Mouse (Mus musculus) hematopoietic stem cell, adult 5-6 weeks (primary cell): ENCODE measurements around the gene Degs1. TPM values are rescaled to one million over a fixed set of nuclear protein-coding genes. Genes with fewer than 3 reads are reported as not detected.

ENCODE experiments used
- ATAC-seq, 2 experiments: fragments of 125-278 bp in 1 of 2; replicated peaks in 1 of 2; 2 replicates each; pipeline ENCODE4 v1.8.0; 2016 to 2017; ENCODE audit warnings: inconsistent platforms in 2 of 2, mild to moderate bottlenecking in 2 of 2, moderate number of reproducible peaks in 2 of 2, low read depth in 1 of 2, moderate TSS enrichment in 1 of 2; ENCODE audit not compliant: low FRiP score in 2 of 2, poor library complexity in 2 of 2, severe bottlenecking in 2 of 2, insufficient read depth in 1 of 2, low TSS enrichment in 1 of 2
- total RNA-seq: library from RNA; stranded (forward); fragments of 172-1452, 232-1000 nt; gene quantifications from 2 replicates; pipeline ENCODE4 v1.2.3, GENCODE M21; 2017

The Degs1 gene
- total RNA-seq, 1 experiment from 2014 or later = 36.2 TPM

DNA sequence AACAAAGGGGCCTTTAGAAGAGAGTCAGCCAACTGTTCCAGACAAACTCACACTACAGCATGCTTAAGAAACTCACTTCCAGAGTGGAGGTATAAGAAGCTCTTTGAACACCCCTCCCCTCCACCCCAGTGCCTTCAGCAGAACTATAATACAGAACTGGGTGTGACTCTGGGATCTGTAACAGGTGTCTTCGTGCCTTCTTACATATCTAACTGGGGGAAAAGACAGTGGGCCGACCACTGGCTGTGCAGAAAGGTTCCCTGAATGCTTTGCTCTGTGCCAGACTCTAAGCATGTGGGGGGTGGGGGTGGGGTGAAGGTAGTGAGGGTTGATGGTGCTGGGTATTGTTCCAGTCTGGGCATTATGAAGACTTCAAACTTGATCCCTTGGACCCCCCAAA lies 6.0 kb upstream of the Degs1 start:
- ATAC-seq = no peak

DNA sequence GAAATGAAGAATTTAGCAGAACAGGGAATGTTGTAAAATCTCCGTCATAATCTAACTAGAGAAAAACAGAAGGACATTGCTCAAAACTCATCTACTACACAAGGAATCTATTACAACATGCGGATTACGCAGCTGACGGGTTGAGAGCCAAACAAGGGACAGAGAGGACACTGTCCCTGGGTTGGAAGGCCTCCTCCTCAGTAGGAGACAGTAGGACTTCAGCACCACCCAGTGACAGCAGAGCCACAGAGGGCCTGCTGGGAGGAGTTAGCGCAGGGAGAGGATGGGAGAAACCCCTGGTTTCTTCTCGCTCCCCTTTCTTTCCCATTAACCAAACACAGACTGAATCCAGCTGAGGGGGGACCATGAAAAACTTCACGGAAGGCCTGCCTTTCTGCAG lies 5.2 kb upstream of the Degs1 start:
- peak in 1 of 2 experiments; percentile 61; a peak in 1 of 4 replicates for ATAC-seq

DNA sequence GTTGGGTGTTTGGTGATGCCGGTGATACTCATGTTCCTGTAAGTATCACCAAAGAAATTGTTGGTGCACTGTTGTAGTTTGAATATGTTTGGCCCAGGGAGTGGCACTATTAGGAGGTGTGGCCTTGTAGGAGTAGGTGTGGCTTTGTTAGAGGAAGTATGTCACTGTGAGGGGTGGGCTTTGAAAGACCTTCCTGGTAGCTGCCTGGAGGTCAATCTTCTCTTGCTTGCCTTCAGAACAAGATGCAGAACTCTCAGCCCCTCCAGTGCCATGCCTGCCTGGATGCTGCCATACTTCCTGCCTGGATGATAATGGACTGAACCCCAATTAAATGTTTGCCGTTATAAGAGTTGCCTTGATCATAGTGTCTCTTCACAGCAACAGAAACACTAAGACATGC lies 2.2 kb upstream of the Degs1 start:
- ATAC-seq = no peak

DNA sequence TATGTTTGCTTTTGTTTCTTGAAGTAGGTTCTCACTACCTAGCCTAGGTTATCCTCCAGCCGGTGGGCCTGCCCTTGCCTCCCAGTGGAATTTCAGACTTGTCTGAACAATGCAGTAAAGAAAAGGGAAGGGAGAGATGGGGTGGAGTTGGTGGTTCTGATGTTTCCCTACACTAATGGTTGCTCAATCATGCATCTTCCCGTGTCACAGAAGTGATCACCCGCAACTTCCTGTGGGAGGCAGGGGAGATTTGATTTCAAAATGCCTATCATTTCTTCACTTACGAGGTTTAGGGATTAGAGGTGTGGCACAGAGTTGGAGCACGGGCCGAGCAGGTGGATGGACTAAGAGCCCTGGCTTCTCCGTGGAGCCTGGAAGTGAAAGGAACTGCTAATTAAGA lies 627 bp upstream of the Degs1 start:
- ATAC-seq = peak; percentile 12 to 37; a peak in 2 of 4 replicates

DNA sequence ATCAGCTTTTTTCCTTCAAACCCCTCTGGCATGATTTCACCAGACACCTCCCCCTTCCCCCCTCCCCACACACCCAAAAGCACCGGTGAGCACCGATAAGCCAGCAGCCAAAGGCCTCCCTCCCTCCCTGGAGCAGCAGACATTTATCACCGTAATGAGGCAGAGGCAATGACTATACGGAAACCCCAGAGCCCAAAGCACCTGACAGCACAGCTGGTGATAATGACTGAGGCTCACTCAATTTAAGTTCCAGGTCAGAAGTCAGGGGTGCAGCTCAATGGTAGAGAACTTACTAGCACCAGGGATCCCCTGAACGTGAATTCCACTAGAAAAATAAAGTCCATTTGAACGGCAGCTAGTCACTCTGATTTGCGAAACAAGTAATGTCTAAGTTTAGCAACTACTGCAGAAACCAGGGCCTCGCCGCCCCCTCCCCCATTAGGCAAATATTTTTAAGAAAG lies 1.3 kb downstream of the Degs1 start:
- ATAC-seq = 0 out of 4 replicates have a peak, but pooled peaks have one; percentile 28 to 33

DNA sequence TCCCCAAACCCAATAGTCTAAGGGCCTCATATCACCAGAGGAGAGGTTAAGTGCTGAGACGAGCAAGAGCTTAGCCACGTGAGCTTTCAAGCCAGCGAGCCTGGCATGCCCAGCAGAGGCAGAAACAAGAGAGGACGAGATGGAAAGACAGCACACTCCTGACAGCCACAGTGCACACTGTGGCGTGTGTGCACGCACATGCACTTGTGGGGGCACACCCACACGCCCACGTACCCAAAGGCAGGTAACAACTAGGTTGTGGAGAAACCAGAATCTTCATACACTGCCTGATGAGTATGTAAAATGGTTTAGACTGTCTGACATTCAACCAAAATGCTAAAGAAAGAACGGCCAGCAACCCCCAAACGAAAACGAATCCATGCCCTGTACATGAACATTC lies 2.0 kb downstream of the Degs1 start:
- no peak for ATAC-seq

DNA sequence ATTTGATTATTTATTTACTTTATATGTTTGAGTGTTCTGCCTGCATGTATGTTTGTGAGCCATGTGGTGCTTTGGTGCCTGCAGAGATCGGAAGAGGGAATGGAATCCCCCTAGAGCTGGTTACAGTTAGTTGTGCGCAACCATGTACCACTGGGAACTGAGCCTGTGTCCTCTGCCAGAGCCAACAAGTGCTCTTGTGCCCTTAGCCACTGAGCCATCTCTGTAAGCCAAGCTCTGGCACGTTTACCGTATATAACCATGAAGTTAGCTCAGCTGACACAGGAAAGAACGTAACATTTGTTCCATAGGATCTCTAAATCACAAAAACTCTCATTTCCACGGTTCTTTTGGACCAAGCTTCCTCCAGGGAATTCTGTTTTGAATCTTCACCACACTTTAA lies 2.6 kb downstream of the Degs1 start:
- ATAC-seq = no peak

DNA sequence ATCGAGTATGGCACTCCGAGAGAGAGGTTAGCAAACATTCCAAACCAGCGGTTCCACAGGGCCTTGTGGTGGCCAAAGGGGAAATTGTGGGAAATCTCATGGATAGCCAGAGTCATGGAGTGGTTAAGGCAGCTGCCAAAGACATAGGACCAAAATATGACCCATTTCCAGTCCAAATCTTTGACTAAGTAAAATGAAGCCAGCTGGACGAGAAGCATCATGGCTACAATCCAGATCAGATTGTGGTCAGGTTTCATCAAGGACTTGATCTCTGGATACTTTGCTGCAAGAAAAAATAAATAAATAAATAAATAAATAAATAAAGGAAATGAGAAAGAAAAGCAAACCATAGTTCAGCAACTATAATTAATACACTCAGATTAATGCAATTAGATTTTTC lies 3.2 kb downstream of the Degs1 start:
- no peak for ATAC-seq

DNA sequence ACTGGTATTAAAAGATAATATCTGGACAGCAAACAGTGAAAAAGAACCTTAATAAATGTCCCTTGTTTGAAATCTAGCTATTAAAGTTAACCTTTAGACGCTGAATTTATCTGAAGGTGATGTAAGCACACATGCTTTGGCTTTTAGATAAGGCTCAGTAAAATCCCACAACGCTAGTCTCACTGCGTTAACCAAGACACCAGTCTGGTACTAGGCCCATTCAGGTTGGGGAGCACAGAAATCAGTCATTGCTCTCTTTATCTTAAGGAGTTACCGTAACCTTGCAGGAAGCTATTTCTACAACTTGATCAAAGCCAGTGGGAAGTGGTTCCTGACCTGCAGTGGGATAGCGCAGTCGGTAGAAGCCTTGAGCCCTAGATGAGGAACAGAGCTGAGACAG lies 7.5 kb downstream of the Degs1 start:
- no peak for ATAC-seq

DNA sequence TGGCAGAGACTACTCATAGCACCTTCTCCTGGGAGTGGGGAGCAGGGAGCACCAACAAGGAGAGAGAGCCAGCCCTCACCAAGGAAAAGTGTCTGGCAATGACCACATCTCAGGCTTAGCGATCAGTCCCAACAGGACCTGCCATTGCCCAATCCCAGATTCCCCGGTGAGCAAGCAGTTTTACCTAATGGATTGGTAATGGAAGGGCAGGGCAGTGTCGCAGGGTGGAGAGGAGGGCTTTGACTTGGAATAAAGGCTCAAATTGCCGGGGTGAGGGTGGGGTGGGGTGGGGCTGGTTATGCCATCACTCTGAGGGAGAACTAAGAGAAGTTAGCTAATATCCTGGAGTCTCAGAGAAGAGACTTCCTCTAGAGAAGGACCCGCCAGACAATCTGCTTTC lies 11.0 kb downstream of the Degs1 start:
- peak; percentile 32 to 62; a peak in 2 of 4 replicates for ATAC-seq

DNA sequence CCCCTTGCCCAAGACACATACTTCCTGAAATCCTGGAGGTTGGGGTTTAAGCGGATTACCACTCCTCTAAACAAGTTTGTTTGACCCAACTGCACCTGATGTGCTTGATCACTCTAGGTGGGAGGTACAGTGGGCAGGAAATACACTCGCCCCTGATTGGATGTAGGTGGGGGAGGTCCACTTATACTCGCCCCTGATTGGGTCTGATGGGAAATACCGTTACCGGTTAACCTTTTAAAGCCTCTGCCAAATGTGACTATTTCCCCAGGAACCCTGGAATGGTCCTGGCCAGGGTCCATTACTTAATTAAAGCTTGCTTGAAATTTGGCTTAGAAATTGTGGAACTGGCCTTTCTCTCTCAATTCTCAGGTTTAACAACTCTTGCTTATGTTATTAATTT lies 11.5 kb downstream of the Degs1 start:
- ATAC-seq = no peak; a peak in 1 of 4 replicates

DNA sequence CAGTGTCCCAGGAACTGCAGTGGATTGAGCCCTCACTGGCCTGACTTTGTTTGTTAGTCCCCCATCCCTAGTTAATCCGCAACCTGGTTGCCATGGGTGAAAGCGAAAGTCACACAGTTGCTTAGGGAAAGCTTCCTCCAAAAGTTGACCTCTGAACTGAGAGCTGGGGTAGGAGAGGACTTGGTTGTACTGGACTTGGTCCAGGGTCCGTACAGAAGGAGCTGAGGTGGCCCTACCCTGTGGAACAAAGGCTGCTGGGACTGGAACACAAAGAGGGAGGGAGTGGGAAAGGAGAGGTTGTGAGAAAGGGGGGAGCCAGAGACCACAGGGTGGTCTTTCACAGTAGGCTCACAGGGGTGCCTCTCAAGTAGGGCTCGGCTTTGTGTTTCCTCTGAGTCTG lies 14.3 kb downstream of the Degs1 start:
- no peak for ATAC-seq

DNA sequence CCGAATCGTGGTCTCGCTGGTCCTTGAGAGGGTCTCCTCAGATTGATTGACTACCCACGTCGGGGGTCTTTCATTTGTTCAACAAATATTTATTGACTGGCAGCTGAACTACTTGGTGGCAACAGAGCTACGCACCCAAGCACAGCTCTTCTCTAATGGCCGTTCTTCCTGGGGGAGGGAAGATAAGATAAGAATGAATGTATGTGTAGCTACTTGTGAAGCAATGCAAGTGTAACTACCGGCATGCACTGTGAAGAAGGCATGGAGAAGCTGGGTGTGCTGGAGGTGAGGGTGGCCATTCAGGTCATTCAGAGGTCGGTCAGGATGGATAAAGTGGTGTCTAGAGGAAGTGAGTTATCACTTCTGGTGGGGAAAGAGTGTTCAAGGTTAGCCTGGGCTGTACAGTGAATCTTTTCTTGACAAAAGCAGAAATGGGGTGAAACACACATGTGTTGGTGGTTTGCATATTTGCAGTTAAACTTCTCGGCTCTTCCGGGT lies 16.5 kb downstream of the Degs1 start:
- ATAC-seq = no peak

DNA sequence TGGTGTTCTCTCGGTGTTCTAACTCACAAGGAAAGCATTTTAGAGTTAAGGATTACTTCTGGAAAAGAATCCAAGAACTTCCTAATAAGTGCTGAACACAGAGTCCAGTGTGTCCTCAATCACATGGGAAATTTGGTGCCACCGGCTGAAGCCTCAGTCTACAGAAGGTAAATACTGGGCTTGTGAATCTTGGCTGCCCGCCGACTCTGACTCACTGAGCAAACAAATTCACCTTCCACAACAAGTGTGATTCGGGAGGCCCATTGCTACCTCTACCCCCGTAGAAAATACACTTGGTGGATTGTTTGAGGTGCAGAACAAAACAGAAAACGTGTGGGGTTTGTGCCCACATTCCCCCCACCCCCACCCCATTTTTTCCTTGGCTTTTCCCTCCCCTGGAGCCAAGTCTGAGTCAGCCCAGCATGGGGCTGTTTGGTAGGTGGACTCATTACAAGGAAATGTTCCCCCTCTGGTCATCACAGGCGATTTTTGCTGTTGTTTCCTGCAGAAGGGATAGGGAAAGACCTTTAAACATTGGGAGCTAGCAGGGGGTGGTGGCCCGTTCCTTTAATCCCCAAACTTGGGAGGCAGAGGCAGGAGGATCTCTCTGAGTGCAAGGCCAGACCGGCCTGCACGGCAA lies 26.4 kb downstream of the Degs1 start:
- no peak for ATAC-seq

DNA sequence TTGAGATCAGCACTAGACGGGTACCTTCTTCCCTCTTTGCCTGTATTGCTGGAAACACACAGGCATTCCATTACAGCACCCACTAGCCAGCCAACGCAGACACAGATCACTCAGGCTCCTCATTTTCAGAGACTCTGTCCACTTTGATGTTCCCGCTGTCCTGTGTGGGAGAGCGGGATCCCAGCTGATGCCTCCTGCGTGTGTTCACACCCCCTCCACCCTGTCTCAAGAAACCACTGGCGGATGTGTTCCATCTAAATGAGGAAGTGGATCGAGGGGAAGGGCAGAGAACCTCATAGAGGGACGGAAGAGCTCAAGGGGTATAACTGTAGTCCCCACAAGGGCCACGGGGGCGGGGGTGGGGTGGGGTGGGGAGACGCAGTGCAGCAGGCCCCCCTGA lies 27.6 kb downstream of the Degs1 start:
- ATAC-seq = peak; percentile 94 to 97

DNA sequence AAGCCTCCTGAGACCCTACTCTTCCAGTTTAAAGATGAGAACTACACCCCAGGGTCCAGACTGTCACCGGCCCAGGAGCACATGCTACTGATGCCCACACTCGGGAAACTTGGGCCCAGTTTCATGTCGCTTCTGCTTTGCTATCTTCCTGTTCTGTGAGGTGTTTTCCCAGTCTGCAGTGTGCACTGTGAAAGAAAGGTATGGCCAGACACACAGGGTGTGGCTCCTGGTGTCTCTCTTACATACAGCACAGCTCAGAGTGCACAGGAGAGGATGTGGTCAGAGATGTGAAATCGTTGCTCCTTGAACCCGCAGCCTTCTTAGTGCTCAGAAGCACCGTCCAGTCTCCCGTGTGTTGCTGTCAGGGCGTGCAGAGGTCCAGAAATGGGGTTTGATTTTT lies 28.0 kb downstream of the Degs1 start:
- ATAC-seq = peak; percentile 70 to 81

DNA sequence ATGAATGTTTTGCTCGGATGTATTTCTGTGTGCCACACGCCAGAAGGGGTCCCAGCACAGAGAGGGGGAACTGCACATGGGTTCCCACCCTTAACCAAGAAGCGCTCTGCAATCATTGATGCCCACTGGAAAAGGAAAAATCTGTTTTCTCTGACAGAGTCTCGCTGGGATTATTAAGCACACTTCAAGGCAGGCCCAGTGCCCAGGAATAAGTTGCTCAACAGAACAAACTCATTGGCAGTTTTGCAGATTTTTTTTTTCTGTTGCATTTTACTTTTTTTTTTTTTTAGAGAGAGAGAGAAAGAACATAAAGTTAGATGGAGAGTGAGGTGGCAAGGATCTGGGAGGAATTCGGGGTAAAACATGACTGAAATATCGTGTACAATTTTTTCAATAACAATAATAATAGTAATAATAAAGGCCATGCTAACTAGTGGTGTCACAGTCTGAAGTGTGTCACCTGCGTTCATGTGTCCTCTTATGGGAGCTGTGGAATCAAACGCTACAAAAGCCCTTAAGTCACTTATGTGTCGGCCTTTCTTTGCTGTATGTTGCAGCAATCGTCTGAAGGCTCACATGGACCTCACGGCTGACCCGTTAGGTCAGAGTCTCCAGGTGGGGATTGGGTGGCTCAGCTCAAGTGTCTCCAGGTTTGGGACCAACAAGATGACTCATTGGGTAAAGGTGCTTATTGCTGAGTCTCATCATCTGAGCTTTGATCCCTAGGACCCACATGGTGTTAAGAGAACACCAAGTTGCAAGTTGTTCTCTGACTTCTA lies 28.7 kb downstream of the Degs1 start:
- ATAC-seq = no peak

DNA sequence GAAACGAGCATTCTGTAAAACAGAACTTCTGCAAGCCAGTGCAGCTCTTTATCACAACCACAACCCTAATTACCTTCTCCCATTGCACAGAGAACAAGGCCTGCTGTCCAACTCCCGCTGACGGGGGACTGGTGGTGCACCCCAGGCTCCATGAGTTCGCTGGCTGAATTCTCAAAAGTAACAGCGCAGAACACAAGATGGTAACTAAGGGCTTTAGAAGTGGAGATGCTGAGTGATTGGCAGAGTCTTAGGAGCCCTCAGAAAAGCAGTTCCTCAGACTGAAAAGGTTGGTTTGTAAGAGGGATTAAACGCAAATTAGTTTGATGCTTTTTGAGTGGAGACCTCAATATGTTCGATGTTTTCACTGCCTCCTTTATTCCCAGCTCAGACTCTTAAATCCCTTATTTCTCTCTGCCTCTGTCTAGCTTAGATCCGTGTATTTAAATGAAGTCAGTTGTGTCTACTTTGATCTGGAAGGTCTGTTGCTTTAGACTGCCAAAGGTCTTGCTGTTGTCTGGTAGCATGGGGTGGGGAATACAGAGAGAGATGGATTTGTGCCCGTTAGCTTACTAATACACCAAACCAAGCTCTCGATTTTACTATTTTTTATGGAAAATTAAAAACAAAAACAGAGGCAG lies 30.0 kb downstream of the Degs1 start:
- no peak for ATAC-seq
